Mouse (Mus musculus) urinary bladder, postnatal 4 days (tissue): ENCODE measurements around the gene Chst1.

ENCODE experiments used
- DNase-seq, 2 experiments: peaks; one replicate each; pipeline ENCODE4 v3.0.0; 2021 to 2022; ENCODE audit warnings: low spot score in 2 of 2

Gene Chst1

DNA sequence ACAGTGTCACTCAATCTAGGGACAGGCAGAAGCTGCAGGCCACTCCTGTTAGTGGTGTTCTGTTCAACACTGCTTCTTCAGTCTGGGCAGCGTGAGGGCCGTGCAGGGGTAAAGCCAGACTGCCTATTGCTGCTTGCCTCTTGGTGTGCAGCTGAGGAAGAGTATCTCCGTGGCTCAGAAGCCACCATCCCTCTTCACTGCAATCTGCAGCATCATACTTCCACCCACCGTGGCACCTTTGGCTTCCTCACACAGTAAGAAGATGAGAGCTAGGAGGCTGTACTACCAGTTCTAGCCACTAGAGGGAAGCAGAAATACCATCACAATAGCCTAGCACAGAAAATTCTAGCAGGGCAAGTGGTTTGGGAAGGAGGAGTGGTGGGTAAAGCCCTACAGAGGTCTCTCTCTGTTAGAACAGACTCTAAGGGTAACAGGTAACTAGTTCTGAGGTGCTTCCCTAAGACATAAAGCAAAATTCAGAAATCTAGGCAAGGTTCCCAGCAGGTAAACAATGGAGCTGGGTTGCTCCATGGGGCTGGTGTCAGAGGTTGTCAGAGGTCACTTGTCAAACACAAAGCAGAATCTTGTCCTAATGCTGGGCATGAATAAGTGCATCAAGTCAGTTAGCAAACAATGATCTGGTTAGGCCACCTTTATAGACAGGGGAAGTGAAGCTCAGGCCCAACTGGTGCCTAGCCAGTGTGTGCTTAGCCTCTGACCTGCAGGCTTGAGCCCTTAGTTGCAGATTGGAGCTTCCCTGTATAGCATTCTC lies 9.5 kb downstream of the Chst1 start:
- no peak for DNase-seq

DNA sequence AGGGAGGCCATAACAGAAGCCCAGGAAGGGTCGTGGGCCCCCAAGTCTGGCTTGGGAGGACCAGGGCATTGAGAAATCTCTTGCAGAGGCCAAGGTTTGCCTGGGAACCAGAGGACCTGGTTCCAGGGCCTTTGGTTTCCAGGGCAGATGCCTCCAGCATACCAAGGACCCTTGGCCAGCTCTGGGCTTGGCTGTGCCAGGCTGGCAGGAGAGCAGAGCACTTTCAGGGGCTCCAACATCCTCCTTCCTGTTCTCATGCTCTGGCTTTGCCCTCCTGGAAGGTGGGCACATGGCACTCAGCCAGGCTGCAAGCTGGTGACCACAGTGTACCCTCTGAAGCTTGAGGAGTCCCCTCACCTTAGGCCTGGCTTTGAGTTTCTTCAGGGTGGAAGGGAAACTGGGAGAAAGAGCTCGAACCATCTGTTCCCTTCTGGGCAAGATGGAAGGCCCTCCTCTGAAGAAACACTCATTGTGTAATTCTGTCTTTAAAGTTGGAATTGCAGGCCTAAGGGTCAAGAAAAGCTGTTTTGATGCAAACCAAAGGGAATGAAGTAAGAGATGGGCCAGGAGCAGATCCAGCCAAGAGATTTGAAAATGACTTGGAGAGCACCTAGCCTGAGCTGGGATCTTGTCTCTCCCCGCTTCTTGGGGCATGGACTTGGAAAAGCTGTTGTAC lies 10.3 kb downstream of the Chst1 start:
- no peak for DNase-seq

DNA sequence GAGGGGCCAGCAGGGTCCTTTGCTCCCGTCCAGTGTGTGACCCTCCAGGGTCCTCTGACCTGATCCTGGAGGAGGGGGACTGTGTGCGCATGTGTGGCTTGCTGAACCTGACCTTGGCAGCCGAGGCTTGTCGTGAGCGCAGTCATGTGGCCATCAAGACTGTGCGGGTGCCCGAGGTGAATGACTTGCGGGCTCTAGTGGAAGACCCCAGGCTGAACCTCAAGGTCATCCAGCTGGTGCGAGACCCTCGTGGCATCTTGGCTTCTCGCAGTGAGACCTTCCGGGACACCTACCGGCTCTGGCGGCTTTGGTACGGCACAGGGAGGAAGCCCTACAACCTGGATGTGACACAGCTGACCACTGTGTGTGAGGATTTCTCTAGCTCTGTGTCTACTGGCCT lies 14.1 kb downstream of the Chst1 start:
- DNase-seq, result no peak

DNA sequence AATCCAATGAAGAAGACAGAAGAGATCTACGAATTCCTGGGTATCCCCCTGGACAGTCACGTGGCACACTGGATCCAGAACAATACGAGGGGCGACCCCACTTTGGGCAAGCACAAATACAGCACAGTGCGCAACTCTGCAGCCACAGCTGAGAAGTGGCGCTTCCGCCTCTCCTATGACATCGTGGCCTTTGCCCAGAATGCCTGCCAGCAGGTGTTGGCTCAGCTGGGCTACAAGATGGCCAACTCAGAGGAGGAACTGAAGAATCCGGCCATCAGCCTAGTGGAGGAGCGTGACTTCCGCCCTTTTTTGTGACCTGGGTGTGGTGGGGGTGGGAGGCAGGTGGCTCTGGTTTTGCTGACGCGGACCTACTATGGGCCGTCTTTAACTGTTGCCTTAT lies 14.6 kb downstream of the Chst1 start:
- DNase-seq, result no peak

DNA sequence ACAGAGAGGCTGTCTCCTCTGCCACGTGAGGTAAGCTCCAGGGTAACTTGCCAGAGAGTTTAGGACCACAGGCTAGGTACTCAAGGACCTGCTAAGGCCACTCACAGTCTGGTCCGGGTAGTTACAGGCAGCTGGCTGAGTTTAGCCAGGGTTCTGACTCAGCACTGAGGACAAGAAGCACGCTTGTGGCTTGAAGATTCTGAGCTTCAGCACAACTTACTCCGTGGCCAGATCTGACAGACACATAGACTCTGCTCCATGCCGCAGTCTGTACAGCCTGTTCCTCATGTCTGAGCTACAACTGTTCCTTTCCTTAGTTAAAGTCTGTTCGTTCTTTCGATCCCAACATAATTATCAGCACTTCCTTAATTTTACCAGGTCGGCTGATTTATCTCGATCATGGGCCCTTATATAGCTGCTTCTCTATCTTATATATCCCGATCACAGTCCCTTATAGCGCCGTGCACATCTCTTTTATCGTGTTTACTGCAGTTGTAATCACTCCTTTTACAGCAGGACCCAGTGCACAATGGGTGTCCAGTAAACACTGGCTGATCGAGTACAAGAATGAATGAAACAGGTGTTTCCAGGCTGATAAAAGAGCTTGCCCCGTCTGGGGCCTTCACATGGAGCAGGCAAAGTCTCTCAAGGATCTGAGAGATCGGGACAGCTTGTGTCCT lies 17.7 kb downstream of the Chst1 start:
- no peak for DNase-seq

DNA sequence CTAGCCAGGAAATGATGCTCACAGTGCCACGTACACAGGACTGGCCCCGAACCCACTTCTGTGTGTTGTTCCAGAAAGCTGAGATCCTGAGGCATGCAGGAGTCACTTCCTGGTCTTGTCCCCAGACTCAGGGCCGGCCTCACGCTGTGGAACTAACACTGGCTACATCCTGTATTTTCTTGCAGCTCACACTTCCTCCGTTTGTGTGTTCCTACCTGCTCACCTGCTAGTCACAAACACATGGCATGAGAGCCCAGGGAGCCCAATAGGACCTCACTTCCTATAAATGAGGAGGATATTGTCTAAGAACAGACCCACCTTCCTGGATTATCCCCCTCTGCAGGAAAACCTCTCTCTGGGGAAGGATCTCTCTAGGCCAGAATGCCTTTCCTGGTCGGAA lies 18.5 kb downstream of the Chst1 start:
- no peak for DNase-seq

DNA sequence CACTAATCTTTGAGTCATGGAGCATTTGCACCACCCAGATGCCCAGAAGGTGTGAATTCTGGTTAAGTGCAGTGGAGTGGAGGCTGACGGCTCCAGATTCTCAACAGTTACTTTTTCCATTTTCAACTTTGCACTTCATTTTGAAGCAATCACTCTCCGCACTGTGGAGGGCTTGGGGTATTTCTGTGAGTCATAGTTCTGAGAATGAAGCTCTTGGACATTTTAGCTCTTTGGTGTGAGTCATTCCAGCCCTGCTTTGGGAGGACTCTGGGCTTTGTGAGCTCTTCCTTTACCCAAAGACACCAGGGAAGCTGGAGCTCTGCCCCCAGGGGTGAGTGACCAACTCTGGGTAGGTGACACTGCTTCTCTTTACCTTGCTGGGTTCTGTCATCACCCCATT lies 28.1 kb downstream of the Chst1 start:
- no peak for DNase-seq

DNA sequence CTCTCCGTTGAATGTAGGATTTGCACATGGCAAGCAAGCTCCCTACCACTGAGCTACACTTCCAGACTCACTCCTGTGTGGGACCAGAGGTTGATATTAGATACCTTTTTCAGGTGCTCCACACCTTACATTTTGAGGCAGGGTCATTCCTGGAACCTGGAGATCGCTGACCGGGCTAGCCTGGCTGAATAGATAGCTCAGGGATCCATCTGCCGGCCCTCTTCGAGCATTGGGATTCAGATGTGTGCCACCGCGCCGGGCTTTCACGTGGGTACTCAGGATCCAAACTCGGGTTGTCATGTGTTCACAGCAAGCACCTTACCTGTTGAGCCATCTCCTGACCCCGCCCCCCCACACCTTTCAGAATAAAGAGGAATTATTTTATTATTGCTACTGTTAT lies 31.3 kb downstream of the Chst1 start:
- DNase-seq, result no peak

DNA sequence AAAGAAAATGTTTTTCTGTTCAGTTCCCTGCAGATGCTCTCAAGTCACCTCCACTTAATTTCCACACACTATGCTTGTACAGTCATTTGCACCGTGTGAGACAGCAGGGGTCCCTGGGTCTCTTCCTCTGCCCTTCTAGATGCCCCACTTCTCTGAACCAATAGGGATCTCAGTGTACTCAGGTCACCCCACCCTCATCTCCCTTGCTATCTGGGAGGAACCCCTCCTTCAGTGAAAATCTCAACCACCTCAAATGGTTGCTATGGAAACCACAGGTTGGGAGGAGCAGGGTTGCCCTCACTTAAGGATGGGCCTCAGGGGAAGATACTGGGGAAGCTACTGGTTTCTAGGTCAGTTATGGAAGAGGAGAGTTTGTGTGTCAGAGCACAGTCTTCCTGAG lies 32.5 kb downstream of the Chst1 start:
- DNase-seq, result no peak

DNA sequence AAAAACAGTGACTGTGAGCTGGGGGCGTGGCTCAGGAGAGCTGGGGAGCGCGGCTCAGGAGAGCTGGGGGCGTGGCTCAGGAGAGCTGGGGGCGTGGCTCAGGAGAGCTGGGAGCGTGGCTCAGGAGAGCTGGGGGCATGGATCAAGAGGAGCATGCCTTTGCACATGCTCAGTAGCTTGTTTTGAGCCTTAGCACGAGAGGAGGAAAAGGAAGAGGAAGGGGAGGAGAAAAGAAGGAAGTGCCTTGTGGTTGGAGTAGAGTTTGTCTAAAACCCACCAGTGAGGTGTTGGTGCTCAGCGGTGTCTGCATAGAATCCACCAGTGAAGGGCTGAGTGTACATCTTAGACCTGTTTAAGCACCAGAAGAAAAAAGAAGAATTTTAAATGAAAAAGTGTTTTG lies 41.0 kb downstream of the Chst1 start:
- DNase-seq, result no peak

DNA sequence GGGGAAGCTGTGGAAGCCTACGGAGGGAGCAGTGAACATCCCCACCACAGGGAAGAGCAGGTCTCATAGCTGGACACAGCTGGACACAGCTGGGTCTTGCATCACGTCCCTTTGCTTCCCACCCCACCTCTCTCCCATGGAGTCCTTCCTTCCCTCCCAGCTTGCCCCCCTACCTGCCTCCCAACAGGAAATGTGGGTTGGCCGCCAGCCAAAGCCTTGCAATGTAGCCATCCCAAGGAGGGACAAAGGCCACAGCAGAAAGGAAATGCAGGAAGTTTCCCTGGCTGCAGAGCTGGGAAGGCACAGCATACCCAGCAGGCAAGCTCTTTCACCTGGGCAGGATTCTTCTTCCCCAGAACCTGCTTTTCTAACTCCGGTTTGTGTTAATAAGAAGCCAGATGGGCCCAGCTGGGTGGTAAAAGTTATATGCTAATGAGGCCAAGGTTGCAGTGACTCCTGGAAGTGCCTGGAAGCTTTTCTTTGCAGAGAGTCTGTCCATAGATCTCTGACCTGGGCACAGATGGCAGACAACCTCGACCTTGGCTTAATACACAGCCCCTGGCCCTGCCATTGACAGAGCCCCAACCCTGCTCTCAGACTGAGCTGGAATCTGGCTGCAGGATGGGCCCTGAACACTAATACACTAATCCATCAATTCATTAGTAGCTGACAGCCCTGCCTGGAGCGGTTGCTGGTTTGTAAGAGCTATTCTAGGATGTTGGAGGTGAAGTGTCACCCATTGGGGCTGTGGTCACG lies 46.0 kb downstream of the Chst1 start:
- peak; percentile 34 to 70 for DNase-seq

DNA sequence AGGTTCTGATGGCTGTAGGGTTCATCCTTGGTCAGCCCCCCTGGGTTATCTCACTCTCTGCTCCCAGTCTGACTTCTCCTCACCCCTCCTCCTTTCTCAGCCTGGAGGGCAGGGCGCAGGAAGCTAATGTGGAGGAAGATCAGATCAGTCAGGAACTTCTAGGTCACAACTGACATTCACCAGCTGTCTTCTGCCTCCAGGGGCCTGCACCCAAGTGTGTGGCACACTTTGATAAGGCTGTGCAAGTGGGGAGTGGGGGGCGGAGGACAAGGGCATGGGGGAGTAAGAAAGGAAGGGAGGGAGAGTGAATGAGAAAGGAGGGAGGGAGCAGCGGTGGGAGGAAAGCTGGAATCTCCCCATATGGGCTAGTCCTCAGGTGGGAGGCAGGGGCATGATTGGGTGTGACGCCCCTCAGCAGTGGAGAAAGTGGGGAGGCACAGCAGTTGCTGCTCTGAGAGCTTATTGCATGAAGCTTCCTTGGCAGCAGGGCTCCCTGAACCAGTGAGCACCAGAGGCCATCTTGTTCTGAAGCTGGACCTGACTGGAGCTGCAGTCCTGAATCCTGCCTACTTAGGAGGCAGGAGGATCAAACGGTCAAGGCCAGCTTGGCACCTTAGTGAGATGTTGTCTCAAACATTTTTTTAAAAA lies 49.8 kb downstream of the Chst1 start:
- no peak for DNase-seq

DNA sequence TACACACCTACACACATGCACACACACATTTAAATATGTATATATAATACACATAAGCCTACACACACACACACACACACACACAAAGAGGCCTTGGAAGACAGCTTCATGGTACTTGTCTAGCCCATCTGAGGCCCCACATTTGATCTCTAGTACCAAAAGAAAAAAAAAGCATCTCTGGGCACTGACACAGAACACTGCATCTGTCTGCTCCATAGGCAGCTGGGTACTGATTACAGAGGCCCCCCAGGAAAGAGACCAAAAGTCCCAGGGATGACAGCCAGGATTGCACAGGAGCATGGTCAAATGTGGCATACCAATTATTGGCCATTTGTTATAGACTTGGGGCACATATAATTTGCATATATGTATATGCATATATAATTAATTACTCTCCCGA lies 50.9 kb downstream of the Chst1 start:
- DNase-seq, result no peak

DNA sequence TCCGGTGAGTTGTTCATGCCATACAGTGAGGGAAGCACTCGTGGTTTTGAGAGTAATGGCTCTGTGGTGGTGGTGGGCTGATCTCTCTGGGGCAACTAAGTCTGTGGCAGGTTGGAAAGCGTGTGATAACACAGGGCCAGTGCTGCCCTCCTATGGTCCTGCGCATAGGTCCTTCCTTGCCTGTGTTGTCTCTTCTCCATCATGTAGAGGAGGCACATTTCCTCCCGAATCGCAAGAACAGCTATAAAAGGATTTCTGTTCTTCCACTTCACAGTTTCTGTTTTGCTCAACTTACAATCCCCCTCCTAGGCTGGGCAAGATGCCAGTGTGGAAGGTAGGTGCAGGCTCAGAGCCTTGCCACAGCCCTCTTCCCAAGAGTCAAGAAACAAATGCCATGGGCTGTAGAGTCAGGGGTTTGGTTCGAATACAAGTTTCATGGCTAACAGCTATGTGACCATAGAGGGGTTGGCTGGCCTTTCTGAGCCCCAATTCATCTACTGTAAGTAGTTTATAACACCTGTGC lies 51.8 kb downstream of the Chst1 start:
- no peak for DNase-seq

DNA sequence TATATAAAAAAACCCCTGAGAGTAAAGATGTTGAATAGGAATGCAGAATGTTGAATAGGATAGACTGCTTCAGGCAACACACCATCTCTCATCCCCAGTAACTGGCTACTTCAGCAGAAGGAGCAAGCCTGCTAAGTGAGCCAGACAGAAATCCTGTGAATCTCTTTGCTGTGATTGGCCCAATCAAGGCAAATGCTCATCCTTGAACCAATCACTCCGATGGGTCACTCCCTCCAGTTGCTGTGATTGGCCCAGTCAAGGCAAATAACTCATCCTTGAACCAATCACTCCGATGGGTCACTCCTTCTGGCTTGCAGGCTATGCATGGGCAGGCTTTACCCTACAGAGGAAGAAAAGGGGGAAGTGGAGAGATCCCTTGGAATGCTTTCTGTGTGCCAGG lies 57.7 kb downstream of the Chst1 start:
- DNase-seq, result no peak

DNA sequence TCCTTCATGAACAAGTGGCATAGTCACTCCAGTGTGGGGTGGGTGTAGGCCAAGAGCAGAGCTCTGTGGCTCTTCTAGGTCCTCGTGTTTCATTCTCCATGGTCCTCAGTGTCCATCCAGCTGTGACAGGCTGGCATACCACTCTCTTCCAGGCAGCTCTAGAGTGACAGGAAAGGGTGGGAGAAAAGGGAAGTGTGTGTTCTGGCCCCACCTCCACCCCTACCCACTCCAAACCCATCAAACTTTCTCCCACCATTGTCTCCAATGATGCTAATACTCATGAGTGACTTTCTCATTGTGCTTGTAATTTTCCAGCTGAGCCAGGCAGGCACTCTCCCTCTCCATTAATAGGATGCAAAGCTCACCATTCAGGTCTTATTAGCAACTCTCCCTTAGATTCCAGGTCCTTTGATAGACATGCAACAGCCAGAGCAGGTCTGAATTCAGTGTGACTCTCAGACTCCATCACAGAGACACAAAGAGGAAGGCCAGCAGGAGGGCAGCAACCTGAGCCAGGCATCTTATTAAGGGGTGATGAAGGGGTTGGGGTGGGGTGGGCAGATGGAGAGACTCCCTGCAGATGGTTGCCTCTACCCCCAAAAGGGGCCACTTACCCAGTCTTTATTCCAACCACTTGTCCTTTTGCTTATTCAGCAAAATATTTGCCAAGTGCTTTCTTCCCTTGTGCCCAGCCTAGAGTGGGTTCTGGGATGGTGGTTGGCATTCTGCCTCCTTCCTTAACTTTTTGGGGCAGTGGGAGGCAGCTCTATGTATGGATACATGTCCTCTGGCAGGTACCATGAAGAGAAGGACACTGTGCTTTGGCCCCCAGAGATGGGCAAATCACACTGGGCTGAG lies 59.0 kb downstream of the Chst1 start:
- no peak for DNase-seq

DNA sequence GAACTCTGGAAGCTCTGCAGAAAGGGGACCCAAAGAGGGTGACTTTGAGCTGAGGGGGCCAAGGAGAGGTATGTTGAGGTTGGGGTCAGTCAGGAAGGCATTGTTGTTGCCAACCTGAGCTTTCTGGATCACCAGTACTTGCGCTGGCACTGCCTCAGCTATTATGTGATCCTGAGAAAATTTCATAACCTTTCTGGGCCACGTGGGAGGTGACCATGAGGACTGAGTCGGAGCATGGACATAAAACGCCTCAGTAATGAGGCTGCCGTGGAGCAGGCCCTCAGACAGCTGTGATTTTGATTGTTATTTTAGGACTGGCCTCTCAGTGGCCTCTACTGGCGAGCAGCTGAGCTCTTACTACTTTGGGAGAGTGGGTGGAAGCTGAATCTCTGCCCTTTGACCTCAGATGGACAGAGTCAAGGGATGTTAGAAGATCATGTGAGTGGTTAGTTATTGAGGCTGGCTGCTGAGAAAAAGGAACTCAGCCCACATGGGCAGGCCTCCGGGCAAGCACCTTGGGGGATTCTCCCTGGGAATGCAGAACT lies 60.1 kb downstream of the Chst1 start:
- DNase-seq, result no peak

DNA sequence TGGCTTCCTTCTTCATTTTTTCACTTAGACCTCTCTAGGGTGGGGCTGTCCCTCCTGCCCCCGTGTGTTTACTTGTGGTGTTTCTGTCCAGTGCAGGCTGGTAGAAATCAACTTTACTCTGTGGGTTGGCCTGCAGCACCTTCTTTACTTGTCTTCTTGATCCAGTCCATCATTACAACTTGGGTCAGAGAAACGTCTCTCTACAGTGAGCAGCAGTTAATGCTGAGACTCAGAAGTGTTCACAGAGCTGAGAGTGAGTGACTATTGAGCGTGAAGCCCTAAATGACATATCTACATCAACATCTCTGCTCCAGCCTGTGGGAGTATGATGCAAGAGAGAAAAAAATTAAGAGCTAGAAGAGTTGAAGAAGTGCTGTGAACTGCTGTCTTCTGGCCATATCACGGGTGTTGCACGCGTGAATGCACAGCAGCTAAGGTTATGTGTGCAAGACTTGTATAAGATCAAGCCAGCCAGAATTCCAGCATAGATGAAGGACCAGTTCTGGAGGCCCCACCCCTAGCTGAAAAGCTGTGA lies 63.1 kb downstream of the Chst1 start:
- DNase-seq, result no peak
